Mouse (Mus musculus) forebrain, embryonic 15.5 days (tissue): Measurements from ENCODE around the gene Hivep3. TPM values are rescaled to one million over a fixed set of nuclear protein-coding genes. Genes with fewer than 3 reads are reported as not detected.
A peak's percentile ranks its signal among the peaks of the same experiment; 100 is the strongest.

Experiments used
- ATAC-seq: fragments of 200-750 bp; cut with Nextera tagmentation; replicated peaks from 2 replicates; pipeline ENCODE4 v1.8.0; 2017; ENCODE audit warnings: mild to moderate bottlenecking, moderate TSS enrichment, moderate library complexity
- H3K27ac ChIP-seq: fragments of 300-500 bp; sonication (generic); replicated peaks from 2 replicates; pipeline ENCODE4 v1.5.1; 2015; ENCODE audit warnings: mild to moderate bottlenecking, inconsistent platforms
- H3K27me3 ChIP-seq: fragments of 300-500 bp; sonication (generic); 2 replicates; pipeline ENCODE4 v1.6.1; 2015; ENCODE audit warnings: inconsistent platforms
- H3K36me3 ChIP-seq: fragments of 300-500 bp; sonication (generic); 2 replicates; pipeline ENCODE4 v1.6.1; 2015; ENCODE audit warnings: mild to moderate bottlenecking, inconsistent platforms
- H3K4me1 ChIP-seq: fragments of 300-500 bp; sonication (generic); 2 replicates; pipeline ENCODE4 v1.6.1; 2015; ENCODE audit warnings: inconsistent platforms
- H3K4me2 ChIP-seq: fragments of 300-500 bp; sonication (generic); replicated peaks from 2 replicates; pipeline ENCODE4 v1.6.1; 2015; ENCODE audit warnings: mild to moderate bottlenecking, inconsistent platforms
- H3K4me3 ChIP-seq: fragments of 300-500 bp; sonication (generic); 2 replicates; pipeline ENCODE4 v1.5.1; 2015; ENCODE audit warnings: mild to moderate bottlenecking, inconsistent platforms
- H3K9ac ChIP-seq: fragments of 300-500 bp; sonication (generic); replicated peaks from 2 replicates; pipeline ENCODE4 v1.6.1; 2015; ENCODE audit warnings: mild to moderate bottlenecking, inconsistent platforms
- H3K9me3 ChIP-seq: fragments of 300-500 bp; sonication (generic); 2 replicates; pipeline ENCODE4 v1.6.1; 2016; ENCODE audit warnings: inconsistent platforms
- WGBS: fragments of 180-500 bp; shearing (Covaris S2); methylation state at CpG from one replicate; pipeline ENCODE4 v1.1.7; 2015; ENCODE audit warnings: mixed read lengths; 5-methylcytosine and 5-hydroxymethylcytosine counted together
- polyA plus RNA-seq: library from polyadenylated mRNA; unstranded; fragments of >200 nt; fragmentation: Nextera tagmentation; extraction: Ambion mirVana; gene quantifications from 2 replicates; pipeline ENCODE4 v1.2.1, GENCODE M21; 2015

Gene Hivep3
- polyA plus RNA-seq, 1 experiment from 2014 or later, result 21.7 TPM

- Histone ChIP-seq H3K4me1 (0 out of 2 replicates have a peak, but pooled peaks cover 5% of the 10 kb centered on the region), H3K27me3 (no peaks in the 10 kb centered on the region), H3K27ac (no peak overlapping the region), H3K36me3 (no peaks in the 10 kb centered on the region), H3K4me2 (no peak overlapping the region), H3K9ac (no peak overlapping the region), H3K4me3 (no peak overlapping the region), H3K9me3 (no peaks in the 10 kb centered on the region)
- 43% methylated on average over 4 of the region's 4 CpGs for WGBS
- ATAC-seq, result no peak
These were observed 148.8 kb downstream of the Hivep3 start for GRCm38 (mm10) chr4:119882401-119882800.

DNA sequence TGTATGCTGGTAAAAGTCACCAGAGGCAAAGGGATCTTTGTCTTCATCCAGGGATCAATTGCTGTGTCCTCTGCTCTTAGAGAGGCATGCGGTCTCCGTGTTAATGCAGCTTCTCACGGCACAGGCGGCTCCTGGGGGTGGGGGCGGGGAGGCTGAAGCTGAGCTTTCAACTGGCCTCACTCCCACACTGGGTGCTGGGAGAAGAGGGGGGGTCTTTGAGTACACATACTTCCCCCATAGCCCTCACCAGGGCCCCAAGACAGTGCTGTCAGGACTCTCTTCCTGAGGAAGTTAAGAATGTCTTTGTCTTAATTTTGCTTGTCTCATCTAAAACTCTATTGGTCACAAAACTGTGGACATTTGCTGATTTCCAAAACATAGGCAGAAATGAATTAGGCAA is 149.2 kb downstream of the Hivep3 start:
- Histone ChIP-seq H3K36me3 (no peaks in the 10 kb centered on the region), H3K4me2 (no peak overlapping the region), H3K9me3 (no peaks in the 10 kb centered on the region), H3K4me3 (no peak overlapping the region), H3K27ac (no peak overlapping the region), H3K4me1 (0 out of 2 replicates have a peak, but pooled peaks cover 5% of the 10 kb centered on the region), H3K27me3 (no peaks in the 10 kb centered on the region), H3K9ac (no peak overlapping the region)
- WGBS, result 53% methylated on average over 5 of the region's 5 CpGs
- ATAC-seq, result no peak

- no peak overlapping the region for H3K4me2 ChIP-seq
- H3K27me3 ChIP-seq, result no peaks in the 10 kb centered on the region
- no peaks in the 10 kb centered on the region for H3K4me1 ChIP-seq
- H3K4me3 ChIP-seq, result no peak overlapping the region
- H3K9me3 ChIP-seq, result no peaks in the 10 kb centered on the region
- WGBS, result 80% methylated on average over 3 of the region's 3 CpGs
- H3K36me3 ChIP-seq, result no peaks in the 10 kb centered on the region
- H3K9ac ChIP-seq, result no peak overlapping the region
- ATAC-seq, result no peak
- no peak overlapping the region for H3K27ac ChIP-seq
These were observed 153.0 kb downstream of the Hivep3 start for GRCm38 (mm10) chr4:119886621-119887020.

DNA sequence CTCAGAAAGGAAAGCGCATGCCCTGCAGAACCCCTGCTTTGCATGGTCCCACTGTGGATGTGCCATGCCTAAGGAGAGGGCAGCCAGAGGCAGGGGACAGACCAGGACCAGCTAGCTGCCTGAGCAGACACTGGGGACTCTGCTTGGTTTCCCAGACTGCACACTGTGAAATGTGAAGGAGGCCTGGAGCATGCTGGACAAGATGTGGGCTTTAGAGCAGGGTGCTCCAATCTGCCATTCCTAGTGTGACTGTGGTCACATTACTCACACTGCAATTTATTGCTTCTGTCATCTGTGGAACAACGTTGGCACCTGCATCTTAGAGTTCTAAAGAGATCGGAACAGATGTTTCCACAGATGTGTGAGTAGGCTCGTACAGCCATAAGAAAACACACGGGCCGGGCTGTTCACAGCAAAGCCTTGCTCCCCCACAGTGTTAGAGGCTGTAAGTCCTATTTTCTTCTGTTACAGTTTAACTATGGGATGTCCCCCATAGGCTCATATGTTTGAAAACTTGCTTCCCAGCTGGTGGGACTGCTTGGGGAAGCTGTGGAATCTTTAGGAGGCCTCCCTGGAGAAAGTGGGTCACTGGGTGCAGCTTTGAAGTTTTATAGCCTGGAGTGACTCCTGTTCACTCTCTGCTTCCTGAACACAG is 154.1 kb downstream of the Hivep3 start:
- Histone ChIP-seq H3K9me3 (no peaks in the 10 kb centered on the region), H3K9ac (no peak overlapping the region), H3K4me1 (no peaks in the 10 kb centered on the region), H3K36me3 (no peaks in the 10 kb centered on the region), H3K27ac (no peak overlapping the region), H3K4me3 (no peak overlapping the region), H3K4me2 (no peak overlapping the region), H3K27me3 (no peaks in the 10 kb centered on the region)
- no peak for ATAC-seq
- 80% methylated on average over 6 of the region's 6 CpGs for WGBS

DNA sequence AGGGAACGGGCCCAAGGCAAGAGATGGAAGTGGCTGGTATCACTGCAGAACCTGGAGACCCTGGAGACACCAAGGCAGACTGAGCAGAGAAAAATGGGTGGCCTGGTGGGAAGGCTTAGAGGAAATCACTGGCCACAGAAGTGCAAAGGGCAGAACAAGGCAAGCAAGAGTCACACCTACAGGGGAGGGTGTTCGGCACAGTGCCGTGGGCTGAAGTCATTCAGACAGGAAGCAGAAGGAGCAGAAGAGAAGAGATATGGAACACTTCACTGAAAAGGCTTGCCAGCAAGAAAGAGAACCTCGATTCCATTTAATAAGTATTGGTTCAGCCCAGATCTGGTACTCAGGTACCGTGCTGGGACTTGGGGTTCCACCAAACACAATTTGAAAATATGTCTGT is 156.2 kb downstream of the Hivep3 start:
- Histone ChIP-seq H3K27ac (no peak overlapping the region), H3K4me3 (no peak overlapping the region), H3K4me1 (peaks cover 2% of the 10 kb centered on the region; the same call in 1 of the 2 replicates), H3K27me3 (no peaks in the 10 kb centered on the region), H3K9me3 (no peaks in the 10 kb centered on the region), H3K4me2 (no peak overlapping the region), H3K9ac (no peak overlapping the region), H3K36me3 (no peaks in the 10 kb centered on the region)
- WGBS, result 92% methylated on average over 5 of the region's 5 CpGs
- no peak for ATAC-seq

- no peak overlapping the region for H3K4me3 ChIP-seq
- H3K9ac ChIP-seq, result no peak overlapping the region
- H3K36me3 ChIP-seq, result no peaks in the 10 kb centered on the region
- no peaks in the 10 kb centered on the region for H3K27me3 ChIP-seq
- no peaks in the 10 kb centered on the region for H3K9me3 ChIP-seq
- H3K27ac ChIP-seq, result no peak overlapping the region
- peak; percentile 43; the same call in 1 of the 2 replicates for ATAC-seq
- WGBS, result 24% methylated on average over 5 of the region's 5 CpGs
- H3K4me1 ChIP-seq, result peaks cover 4% of the 10 kb centered on the region; the same call in 1 of the 2 replicates
- H3K4me2 ChIP-seq, result no peak overlapping the region
These were observed 159.7 kb downstream of the Hivep3 start for GRCm38 (mm10) chr4:119893255-119893779.

DNA sequence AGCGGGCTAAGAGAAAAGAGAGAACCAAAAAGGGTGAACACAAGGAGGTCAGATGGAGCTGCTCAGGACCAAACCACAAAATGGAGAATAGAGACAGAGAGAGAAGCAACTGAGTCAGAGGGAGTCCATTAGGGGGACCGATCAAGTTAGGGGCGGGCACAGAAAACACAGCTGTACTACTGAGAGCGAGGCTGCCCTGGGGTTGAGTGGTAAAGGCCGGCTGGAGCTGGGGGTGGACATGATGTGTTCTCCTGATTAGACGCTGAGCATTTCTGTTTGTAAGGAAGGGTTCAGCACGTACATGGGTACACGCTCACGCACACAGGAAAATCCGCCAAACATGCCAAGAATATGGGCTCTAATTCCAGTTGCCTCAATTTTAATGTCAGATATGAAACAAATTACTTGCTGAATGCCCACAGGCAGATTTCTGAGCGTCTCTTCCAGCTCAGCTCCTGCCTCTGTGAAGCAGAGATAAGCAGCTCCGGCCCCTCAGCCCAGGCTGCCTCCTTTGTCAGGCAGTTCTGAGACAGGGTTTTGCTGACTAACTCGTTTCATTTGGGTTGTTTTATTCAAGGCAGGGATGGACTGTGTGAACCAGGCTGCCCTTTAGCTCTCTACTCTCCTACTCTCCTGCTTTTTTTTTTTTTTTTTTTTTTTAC is 161.3 kb downstream of the Hivep3 start:
- Histone ChIP-seq H3K4me2 (no peak overlapping the region), H3K4me1 (peaks cover 4% of the 10 kb centered on the region; the same call in 1 of the 2 replicates), H3K27me3 (no peaks in the 10 kb centered on the region), H3K4me3 (no peak overlapping the region), H3K9me3 (no peaks in the 10 kb centered on the region), H3K27ac (no peak overlapping the region), H3K9ac (no peak overlapping the region), H3K36me3 (no peaks in the 10 kb centered on the region)
- 72% methylated on average over 13 of the region's 13 CpGs for WGBS
- ATAC-seq, result no peak

DNA sequence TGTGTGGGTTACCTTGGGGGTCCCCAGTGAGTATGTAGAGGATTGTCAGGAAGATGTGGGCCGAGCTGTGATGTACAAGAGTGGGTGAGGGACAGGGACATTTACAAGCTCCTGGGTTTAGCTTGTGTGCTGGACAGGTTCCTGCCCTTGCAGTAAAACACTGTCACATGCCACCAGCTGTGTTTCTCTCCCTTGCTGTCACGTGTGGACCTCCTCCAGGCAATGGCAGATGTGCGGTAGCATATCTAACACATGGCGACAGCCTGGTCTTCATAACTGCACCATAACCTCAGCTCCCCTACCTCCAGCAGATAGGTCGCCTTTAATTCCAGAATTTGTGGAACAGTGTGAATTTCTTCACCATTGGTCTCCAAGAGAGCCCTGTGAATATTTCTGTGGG is 161.9 kb downstream of the Hivep3 start:
- WGBS, result 89% methylated on average over 5 of the region's 5 CpGs
- no peak overlapping the region for H3K4me2 ChIP-seq
- no peak overlapping the region for H3K4me3 ChIP-seq
- no peaks in the 10 kb centered on the region for H3K27me3 ChIP-seq
- no peak overlapping the region for H3K27ac ChIP-seq
- no peaks in the 10 kb centered on the region for H3K9me3 ChIP-seq
- no peak for ATAC-seq
- no peak overlapping the region for H3K9ac ChIP-seq
- peaks cover 4% of the 10 kb centered on the region; the same call in 1 of the 2 replicates for H3K4me1 ChIP-seq
- H3K36me3 ChIP-seq, result no peaks in the 10 kb centered on the region

- Histone ChIP-seq H3K27me3 (no peaks in the 10 kb centered on the region), H3K4me3 (no peak overlapping the region), H3K36me3 (no peaks in the 10 kb centered on the region), H3K9ac (no peak overlapping the region), H3K9me3 (no peaks in the 10 kb centered on the region), H3K4me1 (peaks cover 9% of the 10 kb centered on the region), H3K27ac (no peak overlapping the region), H3K4me2 (no peak overlapping the region)
- no peak for ATAC-seq
- WGBS, result 71% methylated on average over 3 of the region's 3 CpGs
These were observed 163.0 kb downstream of the Hivep3 start for GRCm38 (mm10) chr4:119896572-119896971.

DNA sequence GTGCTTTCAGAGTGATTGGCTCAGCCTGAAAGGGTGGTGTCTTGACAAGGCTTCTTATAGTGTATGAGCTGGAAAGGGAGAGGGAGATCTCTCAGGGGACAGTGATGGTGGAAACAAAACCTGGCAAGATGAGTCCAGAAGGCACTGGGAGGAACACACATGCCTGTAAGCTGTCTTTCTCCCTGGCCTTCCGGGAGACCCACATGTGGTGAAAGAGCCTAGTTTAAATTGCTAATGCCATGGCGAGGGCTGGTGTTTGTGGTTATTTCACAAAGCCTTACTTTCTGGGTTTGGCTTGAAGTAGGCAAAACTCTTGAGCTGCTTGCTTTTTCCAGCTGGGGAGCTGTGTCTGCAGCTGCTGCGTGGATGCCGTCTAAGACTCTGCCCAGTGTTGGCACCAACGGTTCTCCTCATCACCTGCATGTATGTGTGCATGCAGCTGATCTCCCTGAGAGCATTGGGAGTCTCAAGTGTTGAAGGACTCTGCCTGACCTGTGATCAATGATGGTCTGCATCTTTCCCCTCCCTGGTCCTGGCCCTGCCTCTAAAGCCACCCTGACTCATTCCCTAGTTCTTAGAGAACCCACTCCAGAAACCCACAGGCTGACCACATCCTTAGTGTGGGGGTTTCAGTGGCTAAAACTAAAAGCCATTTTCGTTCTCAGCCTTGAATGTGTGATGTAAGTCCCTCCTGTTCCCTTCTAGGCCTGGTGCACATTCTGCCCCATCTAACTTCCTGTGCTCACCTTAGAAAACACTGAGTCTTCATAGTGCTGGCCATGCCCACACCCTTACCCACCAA is 163.7 kb downstream of the Hivep3 start:
- Histone ChIP-seq H3K4me2 (no peak overlapping the region), H3K9ac (no peak overlapping the region), H3K27ac (no peak overlapping the region), H3K4me3 (no peak overlapping the region), H3K4me1 (peaks cover 15% of the 10 kb centered on the region), H3K27me3 (no peaks in the 10 kb centered on the region), H3K36me3 (no peaks in the 10 kb centered on the region), H3K9me3 (no peaks in the 10 kb centered on the region)
- no peak for ATAC-seq
- WGBS, result 60% methylated on average over 6 of the region's 6 CpGs

- Histone ChIP-seq H3K4me1 (peaks cover 27% of the 10 kb centered on the region), H3K27me3 (no peaks in the 10 kb centered on the region), H3K36me3 (no peaks in the 10 kb centered on the region), H3K9me3 (no peaks in the 10 kb centered on the region), H3K4me3 (no peak overlapping the region), H3K27ac (peak overlapping the region; percentile 80), H3K9ac (no peak overlapping the region), H3K4me2 (no peak overlapping the region)
- peak; percentile 55 for ATAC-seq
- WGBS, result 50% methylated on average over 16 of the region's 16 CpGs
These were observed 168.2 kb downstream of the Hivep3 start for GRCm38 (mm10) chr4:119901556-119902491.
